Comparison of ENCODE assay signal across 9 mouse cellular contexts in the genomic region with DNA sequence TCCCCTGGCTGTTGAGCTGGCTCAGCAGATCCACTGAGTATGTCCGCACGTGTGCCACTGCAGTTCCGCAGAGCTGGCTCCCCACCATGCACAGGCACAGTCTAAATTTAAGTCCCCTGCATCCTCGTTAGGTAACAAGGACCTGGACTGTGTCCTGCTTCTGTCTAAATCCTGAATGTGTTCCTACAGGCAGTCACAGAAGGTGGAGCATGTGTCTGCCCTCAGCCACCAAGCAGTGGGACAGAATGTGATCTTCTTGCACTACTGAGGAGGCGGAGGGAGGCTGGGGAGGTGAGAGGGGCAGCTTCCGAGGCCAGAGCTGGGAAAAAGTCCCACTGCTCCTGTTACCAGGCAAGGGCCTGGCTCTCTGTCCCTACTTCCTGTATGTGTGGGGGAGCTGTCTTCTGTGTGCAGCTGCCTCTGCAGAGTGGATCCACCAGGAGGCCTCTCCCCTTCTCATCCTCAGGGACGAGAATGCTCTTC. TPM values are rescaled to one million over a fixed set of nuclear protein-coding genes. Genes with fewer than 3 reads are reported as not detected.
DNase-seq lines count a peak whose midpoint lies in the region; ATAC-seq and TF ChIP-seq lines count a peak whose summit lies in the region.
"Had no signal": no experiment of that assay in that cellular context is flagged by ENCODE, and none has a peak within 500 bp of the region (broad histone marks: within the 10 kb centered on the region; RNA-seq: fewer than 3 reads in every experiment).

No protein-coding gene starts in this region.

- peak; percentile 76 for DNase-seq in gastrocnemius, adult 18-20 months (ENCODE audit: low spot score)
- no peak for DNase-seq in gastrocnemius, postnatal 4 days (ENCODE audit: low spot score in 2 of 2)
- DNase-seq in cerebellum, adult 2 months: peak; percentile 69 to 83
- DNase-seq in limb, embryonic 14.5 days (ENCODE audit: low spot score): peak; percentile 31
- DNase-seq in layer of hippocampus, adult 11-12 months (ENCODE audit: low spot score): no peak
- no peak for DNase-seq in adrenal gland, adult 18-20 months (ENCODE audit: low spot score in 2 of 2)
- DNase-seq in thymus, postnatal 36 days: no peak

- ATAC-seq in heart, embryonic 11.5 days (replicated peaks; ENCODE audit: insufficient number of reproducible peaks, low FRiP score, low TSS enrichment): peak; percentile 44; the same call in 1 of the 2 replicates
- 0 out of 2 replicates have a peak, but pooled peaks have one; percentile 32 for ATAC-seq in limb, embryonic 14.5 days (ENCODE audit: low FRiP score, low read depth)

- H3K27ac ChIP-seq in cerebellum, adult 2 months (ENCODE audit: insufficient read depth, low read length): peak overlapping the region; percentile 90
- H3K27ac ChIP-seq in heart, embryonic 11.5 days (ENCODE audit: low read depth, low read length): peak overlapping the region; percentile 80
- peak overlapping the region; percentile 33 for H3K27ac ChIP-seq in limb, embryonic 14.5 days (replicated peaks; ENCODE audit: low read depth, low read length)

- H3K9me3 ChIP-seq in heart, embryonic 11.5 days (replicated peaks; ENCODE audit: control insufficient read depth, low read length): no peaks in the 10 kb centered on the region
- H3K9me3 ChIP-seq in limb, embryonic 14.5 days (ENCODE audit: control insufficient read depth, low read length): no peaks in the 10 kb centered on the region

- peak overlapping the region; percentile 7; the same call in 1 of the 2 replicates for H3K4me2 ChIP-seq in heart, embryonic 11.5 days
- no peak overlapping the region for H3K4me2 ChIP-seq in limb, embryonic 14.5 days (replicated peaks; ENCODE audit: low read depth, low read length, severe bottlenecking)

- H3K27me3 ChIP-seq in cerebellum, adult 2 months (ENCODE audit: control insufficient read depth, insufficient read depth, low read length): no peaks in the 10 kb centered on the region
- no peaks in the 10 kb centered on the region for H3K27me3 ChIP-seq in heart, embryonic 11.5 days (ENCODE audit: control insufficient read depth, insufficient read depth, low read length)
- H3K27me3 ChIP-seq in limb, embryonic 14.5 days (ENCODE audit: control insufficient read depth, insufficient read depth, low read length): no peaks in the 10 kb centered on the region

- peak overlapping the region; percentile 56; the same call in 1 of the 2 replicates for H3K9ac ChIP-seq in heart, embryonic 11.5 days (ENCODE audit: low read depth, low read length)
- H3K9ac ChIP-seq in limb, embryonic 14.5 days (ENCODE audit: low read depth, low read length, severe bottlenecking): 0 out of 2 replicates have a peak overlapping the region, but pooled peaks have one; percentile 7

- WGBS in cerebellum, adult 2 months: 13% methylated on average over 7 of the region's 7 CpGs
- 54% methylated on average over 7 of the region's 7 CpGs for WGBS in heart, embryonic 11.5 days (ENCODE audit: insufficient replicate concordance)
- 51% methylated on average over 7 of the region's 7 CpGs for WGBS in limb, embryonic 14.5 days

- H3K4me3 ChIP-seq in cerebellum, adult 2 months (replicated peaks; ENCODE audit: insufficient read depth, low read depth, low read length): no peak overlapping the region
- H3K4me3 ChIP-seq in heart, embryonic 11.5 days (ENCODE audit: low read depth, low read length): no peak overlapping the region
- no peak overlapping the region for H3K4me3 ChIP-seq in limb, embryonic 14.5 days (replicated peaks; ENCODE audit: low read length)
- H3K4me3 ChIP-seq: myocyte had no signal

- no peak for TF ChIP-seq CTCF in cerebellum, adult 2 months (IDR thresholded peaks at IDR 0.05; ENCODE audit: borderline replicate concordance, insufficient read depth, low read depth, low read length)

- peak; percentile 23; the same call in 1 of the 2 replicates for TF ChIP-seq POLR2A in cerebellum, adult 2 months (IDR thresholded peaks at IDR 0.05; ENCODE audit: borderline replicate concordance, insufficient read depth, low read length)
- TF ChIP-seq POLR2A in limb, embryonic 14.5 days (IDR thresholded peaks at IDR 0.05; ENCODE audit: borderline replicate concordance, extremely low read depth, insufficient read depth, insufficient read length): no peak

- H3K36me3 ChIP-seq in heart, embryonic 11.5 days (ENCODE audit: control insufficient read depth, insufficient read depth, low read length): no peaks in the 10 kb centered on the region
- H3K36me3 ChIP-seq in limb, embryonic 14.5 days (ENCODE audit: control insufficient read depth, insufficient read depth, low read length): no peaks in the 10 kb centered on the region

- H3K4me1 ChIP-seq in cerebellum, adult 2 months (ENCODE audit: control insufficient read depth, insufficient read depth, low read length): peaks cover 64% of the 10 kb centered on the region
- peaks cover 36% of the 10 kb centered on the region for H3K4me1 ChIP-seq in heart, embryonic 11.5 days (ENCODE audit: control insufficient read depth, insufficient read depth, low read length)
- H3K4me1 ChIP-seq in limb, embryonic 14.5 days (ENCODE audit: control insufficient read depth, insufficient read depth, low read length): peaks cover 20% of the 10 kb centered on the region

RNA-seq across cellular contexts. Expression of a gene that starts 57.1 kb away (rescaled TPM):
- 10 to 100 TPM; 20.6 to 23.2 TPM for total RNA-seq in gastrocnemius, adult 18-20 months (2021)
- total RNA-seq in gastrocnemius, postnatal 4 days (2021): 10 to 100 TPM; 18.8 to 20.1 TPM
- polyA plus RNA-seq in cerebellum, adult 2 months (2012; rRNA removed): 116 TPM in 2 replicates
- polyA plus RNA-seq in heart, embryonic 11.5 days (2014; fragmentation: Nextera tagmentation; extraction: Ambion mirVana): 16.0 and 18.2 TPM in 2 replicates
- polyA plus RNA-seq in limb, embryonic 14.5 days (2012; rRNA removed): 50.8 and 60.5 TPM in 2 replicates
- 24.9 and 26.1 TPM in 2 replicates for polyA plus RNA-seq in limb, embryonic 14.5 days (2014; fragmentation: Nextera tagmentation; extraction: Ambion mirVana)
- total RNA-seq in adrenal gland, adult 18-20 months (2021): 10 to 100 TPM; 17.1 to 25.0 TPM

Comparison
In these comparisons a context has a peak if more than half of its experiments do, and no peak if none do; other contexts are left out.
1. DNase-seq: peak in gastrocnemius, adult 18-20 months (single experiment), cerebellum, adult 2 months (2 of 2) and limb, embryonic 14.5 days (single experiment); none in gastrocnemius, postnatal 4 days (0 of 2), layer of hippocampus, adult 11-12 months (single experiment), adrenal gland, adult 18-20 months (0 of 2) and thymus, postnatal 36 days (0 of 2).
2. H3K27ac ChIP-seq: peak in every context shown above with its lines; median percentile 90 in cerebellum, adult 2 months; 80 in heart, embryonic 11.5 days; 33 in limb, embryonic 14.5 days.